Mouse (Mus musculus) 416B (cell line): Measurements from ENCODE around the gene Crtc3.

ENCODE experiments used
- DNase-seq: peaks from one replicate; pipeline ENCODE4 v3.0.0; 2011; ENCODE audit warnings: low read depth

Gene Crtc3

DNA sequence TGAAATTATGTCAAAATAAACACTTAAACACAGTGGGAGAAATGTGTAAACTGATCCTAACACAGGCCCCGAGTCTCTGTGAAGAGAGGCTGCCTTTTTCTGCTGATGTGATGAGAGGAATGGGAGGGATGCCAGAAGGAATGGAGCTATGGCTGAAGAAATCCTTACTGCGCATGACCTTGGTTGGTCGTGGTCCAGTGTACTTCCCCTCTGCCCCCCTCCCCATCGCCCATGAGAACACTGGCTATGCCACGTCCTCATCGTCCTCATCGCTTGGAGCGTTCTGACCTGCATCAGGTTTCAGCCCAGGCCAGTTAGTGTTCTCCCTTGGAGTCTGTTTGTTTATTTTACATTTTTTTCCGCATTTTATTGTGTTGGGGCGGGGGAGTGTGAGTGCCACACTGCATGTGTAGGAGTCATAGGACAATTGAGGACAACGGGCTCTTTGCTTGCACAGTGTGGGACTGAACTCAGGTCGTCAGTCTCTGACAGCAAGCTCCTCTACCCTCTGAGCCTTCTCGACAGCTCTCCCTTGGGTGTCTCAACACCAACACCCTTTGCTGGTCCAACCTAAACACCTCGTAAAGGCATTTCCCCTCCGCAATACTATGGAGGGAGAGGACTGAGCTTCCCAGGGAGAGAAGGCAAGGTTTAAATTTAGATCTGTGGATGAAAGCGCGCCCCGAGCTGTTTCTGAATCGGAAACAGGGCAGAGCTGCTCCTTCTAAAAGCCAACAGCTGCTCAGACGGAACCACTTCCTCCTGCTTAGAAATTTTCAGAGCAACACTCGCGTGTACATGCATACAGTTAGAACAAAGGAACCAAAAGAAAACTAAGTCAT is 134.3 kb downstream of the Crtc3 start:
- peak; percentile 14 for DNase-seq

DNA sequence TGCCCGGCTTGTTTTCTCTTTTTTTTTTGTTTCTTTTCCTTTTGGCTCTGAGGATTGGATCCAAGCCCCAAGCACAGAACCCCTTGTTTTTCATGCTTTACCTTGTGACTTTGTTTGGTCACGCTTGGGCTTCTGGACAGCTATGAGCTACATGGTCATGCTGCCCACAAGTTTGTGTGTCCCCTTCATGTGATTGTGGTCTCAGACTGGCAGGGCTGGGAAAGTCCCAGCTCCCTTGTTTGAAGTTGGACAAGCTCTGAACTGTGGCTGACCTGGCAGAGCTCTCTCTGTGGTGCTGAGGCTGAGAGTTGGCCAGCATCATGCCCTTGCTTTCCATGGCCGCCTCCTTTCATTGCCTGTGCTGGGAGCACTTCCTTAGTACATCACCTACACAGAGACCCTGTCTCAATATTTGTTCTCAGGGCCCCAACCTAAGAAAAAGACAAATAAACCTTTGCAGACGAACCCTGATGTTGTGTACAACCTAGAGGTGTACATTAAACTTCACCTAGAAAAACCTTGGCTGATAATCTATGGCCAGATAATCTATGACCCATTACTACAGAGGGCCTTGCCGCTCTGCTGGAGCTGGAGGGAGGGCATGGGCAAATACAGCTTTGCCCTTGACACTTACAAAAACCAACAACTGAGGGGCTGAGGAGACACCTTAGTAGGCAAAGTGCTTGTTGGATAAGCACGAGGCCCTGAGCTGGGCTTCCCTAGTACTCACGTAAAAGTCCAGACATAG is 140.0 kb downstream of the Crtc3 start:
- no peak for DNase-seq

DNA sequence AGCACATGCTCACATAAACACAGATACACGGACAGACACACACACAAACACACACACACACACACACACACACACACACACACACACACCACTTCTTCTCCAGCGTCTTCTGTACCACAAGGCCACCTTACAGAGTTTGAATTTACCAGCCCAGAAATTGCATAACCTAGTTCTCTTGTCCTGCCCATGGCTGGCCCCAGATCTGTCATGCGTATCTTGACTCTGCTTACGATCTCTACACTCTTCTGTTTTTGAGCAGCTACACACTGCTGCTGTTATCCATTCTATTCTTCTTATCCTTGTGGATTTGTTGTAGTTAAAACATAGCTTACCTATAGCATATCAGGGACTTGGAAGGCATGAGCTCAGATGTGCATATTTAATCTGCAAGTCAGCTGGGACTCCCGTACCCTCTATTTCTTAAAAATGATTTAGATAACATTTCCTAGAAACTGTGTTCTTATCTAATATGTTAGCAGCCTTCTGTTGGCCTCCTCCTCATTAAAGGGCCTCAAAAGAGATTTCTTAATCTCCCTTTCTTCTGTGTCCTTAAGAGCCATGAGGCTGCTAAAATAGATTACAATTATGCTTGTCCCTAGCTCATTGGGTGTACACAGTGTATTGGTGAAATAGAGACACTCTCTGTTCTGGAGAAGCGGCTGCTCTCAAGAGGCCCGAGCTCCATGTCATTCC is 146.4 kb downstream of the Crtc3 start:
- peak; percentile 26 for DNase-seq

DNA sequence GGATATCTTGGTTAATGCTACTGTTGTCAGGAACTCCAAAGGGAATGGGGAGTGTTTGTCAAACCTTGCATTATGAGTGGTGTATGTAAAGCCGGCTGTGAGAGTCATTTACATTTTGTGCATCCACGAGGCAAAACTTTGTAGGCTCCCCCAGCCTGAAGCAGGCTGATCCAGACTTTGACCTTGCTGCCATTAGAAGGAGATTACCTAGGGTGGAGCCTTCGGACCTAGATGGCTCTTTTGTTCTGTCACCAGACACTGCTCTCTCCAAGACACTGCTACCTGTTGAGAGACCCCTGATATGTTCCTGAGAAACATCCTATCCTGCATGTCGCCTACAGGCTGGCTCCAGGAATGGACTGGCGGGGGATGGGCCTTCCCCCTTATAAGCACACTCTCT is 149.1 kb downstream of the Crtc3 start:
- no peak for DNase-seq
